Mouse (Mus musculus): Measurements from ENCODE around the gene Arhgap44.

DNA sequence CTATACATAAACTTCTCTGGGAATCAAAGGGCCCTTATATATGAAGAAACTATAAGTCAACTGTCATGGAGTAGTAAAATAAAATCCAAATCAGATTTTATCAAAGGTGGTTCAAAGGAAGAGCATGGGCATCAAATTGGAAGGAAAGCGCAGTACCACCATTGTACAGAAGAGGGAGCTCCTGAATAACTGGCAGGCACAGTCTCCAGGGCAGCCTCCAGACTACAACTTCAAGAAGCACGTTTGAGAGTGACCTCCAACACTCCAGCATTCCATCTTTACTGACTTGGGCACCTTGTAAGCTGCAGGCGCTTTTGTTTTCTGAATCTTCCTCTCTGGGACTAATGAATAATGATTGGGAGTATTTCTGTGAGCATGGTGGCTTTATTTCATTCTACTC is 34.5 kb upstream of the Arhgap44 start:
- TF ChIP-seq CTCF (IDR thresholded peaks at IDR 0.05; ENCODE audit: borderline replicate concordance, insufficient read depth, low read length) (peak; percentile 75), POLR2A (IDR thresholded peaks at IDR 0.05; ENCODE audit: low read depth, low read length) (no peak)

All from embryonic fibroblast, embryonic 13.5 days (primary cell).